Mouse (Mus musculus) kidney, embryonic 15.5 days (tissue): ENCODE results near the gene Catip. TPM values are rescaled to one million over a fixed set of nuclear protein-coding genes. Genes with fewer than 3 reads are reported as not detected.

Source experiments
- ATAC-seq: fragments of 200-750 bp; cut with Nextera tagmentation; replicated peaks from 2 replicates; pipeline ENCODE4 v1.8.0; 2017; ENCODE audit warnings: moderate TSS enrichment; ENCODE audit not compliant: low FRiP score
- H3K27ac ChIP-seq: fragments of 300-500 bp; sonication (generic); 2 replicates; pipeline ENCODE4 v1.5.1; 2015; ENCODE audit warnings: mild to moderate bottlenecking, inconsistent platforms
- H3K27me3 ChIP-seq: fragments of 300-500 bp; sonication (generic); 2 replicates; pipeline ENCODE4 v1.6.1; 2015; ENCODE audit warnings: inconsistent platforms
- H3K36me3 ChIP-seq: fragments of 300-500 bp; sonication (generic); 2 replicates; pipeline ENCODE4 v1.6.1; 2015; ENCODE audit warnings: inconsistent platforms
- H3K4me1 ChIP-seq: fragments of 300-500 bp; sonication (generic); 2 replicates; pipeline ENCODE4 v1.6.1; 2015; ENCODE audit warnings: inconsistent platforms
- H3K4me2 ChIP-seq: fragments of 300-500 bp; sonication (generic); 2 replicates; pipeline ENCODE4 v1.6.1; 2015; ENCODE audit warnings: moderate library complexity, mild to moderate bottlenecking, inconsistent platforms
- H3K4me3 ChIP-seq: fragments of 300-500 bp; sonication (generic); replicated peaks from 2 replicates; pipeline ENCODE4 v1.5.1; 2015; ENCODE audit warnings: mild to moderate bottlenecking, inconsistent platforms
- H3K9ac ChIP-seq: fragments of 300-500 bp; sonication (generic); 2 replicates; pipeline ENCODE4 v1.6.1; 2015; ENCODE audit warnings: mild to moderate bottlenecking, inconsistent platforms
- H3K9me3 ChIP-seq: fragments of 300-500 bp; sonication (generic); replicated peaks from 2 replicates; pipeline ENCODE4 v1.6.1; 2016; ENCODE audit warnings: inconsistent platforms
- WGBS: fragments of 180-500 bp; shearing (Covaris S2); methylation state at CpG from one replicate; pipeline ENCODE4 v1.1.7; 2015; ENCODE audit warnings: mixed read lengths; 5-methylcytosine and 5-hydroxymethylcytosine counted together
- polyA plus RNA-seq: library from polyadenylated mRNA; unstranded; fragments of >200 nt; fragmentation: Nextera tagmentation; extraction: Ambion mirVana; gene quantifications from 2 replicates; pipeline ENCODE4 v1.2.1, GENCODE M21; 2015

Gene Catip
- polyA plus RNA-seq, 1 experiment from 2014 or later = 0.82 TPM

- H3K4me1 ChIP-seq = no peaks in the 10 kb centered on the region
- H3K4me3 ChIP-seq = no peak overlapping the region
- WGBS = 92% methylated on average over 13 of the region's 13 CpGs
- H3K9ac ChIP-seq = no peak overlapping the region
- no peak for ATAC-seq
- peaks cover 31% of the 10 kb centered on the region for H3K36me3 ChIP-seq
- no peak overlapping the region for H3K4me2 ChIP-seq
- H3K27me3 ChIP-seq = no peaks in the 10 kb centered on the region
- no peaks in the 10 kb centered on the region for H3K9me3 ChIP-seq
- no peak overlapping the region for H3K27ac ChIP-seq
These were observed 10.6 kb upstream of the Catip start for GRCm38 (mm10) chr1:74351185-74351769.

- no peaks in the 10 kb centered on the region for H3K9me3 ChIP-seq
- H3K27ac ChIP-seq = no peak overlapping the region
- H3K27me3 ChIP-seq = no peaks in the 10 kb centered on the region
- H3K9ac ChIP-seq = no peak overlapping the region
- H3K4me1 ChIP-seq = no peaks in the 10 kb centered on the region
- ATAC-seq = no peak
- peaks cover 31% of the 10 kb centered on the region for H3K36me3 ChIP-seq
- no peak overlapping the region for H3K4me3 ChIP-seq
- 73% methylated on average over 5 of the region's 5 CpGs for WGBS
- H3K4me2 ChIP-seq = no peak overlapping the region
These were observed 9.3 kb upstream of the Catip start for GRCm38 (mm10) chr1:74352532-74353096.

- no peaks in the 10 kb centered on the region for H3K27me3 ChIP-seq
- no peaks in the 10 kb centered on the region for H3K4me1 ChIP-seq
- no peak overlapping the region for H3K9ac ChIP-seq
- H3K27ac ChIP-seq = no peak overlapping the region
- H3K9me3 ChIP-seq = no peaks in the 10 kb centered on the region
- no peak overlapping the region for H3K4me2 ChIP-seq
- peaks cover 30% of the 10 kb centered on the region for H3K36me3 ChIP-seq
- WGBS = 91% methylated on average over 9 of the region's 9 CpGs
- ATAC-seq = no peak
- H3K4me3 ChIP-seq = no peak overlapping the region
These were observed 8.3 kb upstream of the Catip start for GRCm38 (mm10) chr1:74353453-74354229.

- H3K27ac ChIP-seq = no peak overlapping the region
- no peak overlapping the region for H3K4me3 ChIP-seq
- H3K4me1 ChIP-seq = peaks cover 7% of the 10 kb centered on the region
- H3K9me3 ChIP-seq = no peaks in the 10 kb centered on the region
- H3K9ac ChIP-seq = no peak overlapping the region
- no peak for ATAC-seq
- H3K36me3 ChIP-seq = peaks cover 4% of the 10 kb centered on the region; the same call in 1 of the 2 replicates
- H3K4me2 ChIP-seq = no peak overlapping the region
- H3K27me3 ChIP-seq = no peaks in the 10 kb centered on the region
These were observed 4.4 kb upstream of the Catip start for GRCm38 (mm10) chr1:74357531-74357930.

GRCm38 (mm10) chr1:74359952-74360517, 1.9 kb upstream of the Catip start:
- H3K4me2 ChIP-seq = no peak overlapping the region
- no peak overlapping the region for H3K4me3 ChIP-seq
- H3K27me3 ChIP-seq = no peaks in the 10 kb centered on the region
- H3K4me1 ChIP-seq = peaks cover 16% of the 10 kb centered on the region
- H3K27ac ChIP-seq = no peak overlapping the region
- 86% methylated on average over 5 of the region's 5 CpGs for WGBS
- H3K9me3 ChIP-seq = no peaks in the 10 kb centered on the region
- no peak overlapping the region for H3K9ac ChIP-seq
- H3K36me3 ChIP-seq = no peaks in the 10 kb centered on the region
- ATAC-seq = no peak

GRCm38 (mm10) chr1:74362325-74363229, 669 bp downstream of the Catip start:
- H3K4me1 ChIP-seq = peaks cover 16% of the 10 kb centered on the region
- no peaks in the 10 kb centered on the region for H3K9me3 ChIP-seq
- no peaks in the 10 kb centered on the region for H3K36me3 ChIP-seq
- no peak overlapping the region for H3K9ac ChIP-seq
- H3K27me3 ChIP-seq = no peaks in the 10 kb centered on the region
- no peak; the same call in 1 of the 2 replicates for ATAC-seq
- H3K4me3 ChIP-seq = no peak overlapping the region
- no peak overlapping the region for H3K27ac ChIP-seq
- H3K4me2 ChIP-seq = peak overlapping the region; percentile 21; the same call in 1 of the 2 replicates
- WGBS = 57% methylated on average over 17 of the region's 17 CpGs

GRCm38 (mm10) chr1:74363437-74363836, 1.5 kb downstream of the Catip start:
- H3K27ac ChIP-seq = no peak overlapping the region
- H3K9ac ChIP-seq = no peak overlapping the region
- H3K4me2 ChIP-seq = no peak overlapping the region
- no peaks in the 10 kb centered on the region for H3K9me3 ChIP-seq
- no peak overlapping the region for H3K4me3 ChIP-seq
- ATAC-seq = no peak
- H3K36me3 ChIP-seq = no peaks in the 10 kb centered on the region
- H3K4me1 ChIP-seq = peaks cover 25% of the 10 kb centered on the region
- WGBS = 56% methylated on average over 5 of the region's 5 CpGs
- H3K27me3 ChIP-seq = no peaks in the 10 kb centered on the region

GRCm38 (mm10) chr1:74364270-74364669, 2.4 kb downstream of the Catip start:
- peaks cover 26% of the 10 kb centered on the region for H3K4me1 ChIP-seq
- H3K9me3 ChIP-seq = no peaks in the 10 kb centered on the region
- ATAC-seq = no peak
- no peak overlapping the region for H3K4me2 ChIP-seq
- no peak overlapping the region for H3K4me3 ChIP-seq
- H3K9ac ChIP-seq = no peak overlapping the region
- WGBS = 58% methylated on average over 8 of the region's 8 CpGs
- no peaks in the 10 kb centered on the region for H3K36me3 ChIP-seq
- no peaks in the 10 kb centered on the region for H3K27me3 ChIP-seq
- no peak overlapping the region for H3K27ac ChIP-seq

GRCm38 (mm10) chr1:74367886-74368645, 6.2 kb downstream of the Catip start:
- Histone ChIP-seq H3K9me3 (no peaks in the 10 kb centered on the region), H3K27me3 (no peaks in the 10 kb centered on the region), H3K4me1 (peaks cover 14% of the 10 kb centered on the region), H3K9ac (peak overlapping the region; percentile 36), H3K27ac (no peak overlapping the region), H3K36me3 (no peaks in the 10 kb centered on the region), H3K4me3 (peak overlapping the region; percentile 34), H3K4me2 (peak overlapping the region; percentile 65)
- peak; percentile 83 for ATAC-seq
- 16% methylated on average over 34 of the region's 34 CpGs for WGBS

- Histone ChIP-seq H3K4me3 (no peak overlapping the region), H3K27me3 (no peaks in the 10 kb centered on the region), H3K9ac (no peak overlapping the region), H3K27ac (no peak overlapping the region), H3K9me3 (no peaks in the 10 kb centered on the region), H3K4me1 (peaks cover 10% of the 10 kb centered on the region), H3K4me2 (no peak overlapping the region), H3K36me3 (no peaks in the 10 kb centered on the region)
- ATAC-seq = no peak
- WGBS = 39% methylated on average over 4 of the region's 4 CpGs
These were observed 8.1 kb downstream of the Catip start for GRCm38 (mm10) chr1:74370040-74370439.

GRCm38 (mm10) chr1:74373372-74373771, 11.5 kb downstream of the Catip start:
- 74% methylated on average over 4 of the region's 4 CpGs for WGBS
- Histone ChIP-seq H3K27ac (no peak overlapping the region), H3K4me2 (no peak overlapping the region), H3K9me3 (no peaks in the 10 kb centered on the region), H3K9ac (no peak overlapping the region), H3K27me3 (no peaks in the 10 kb centered on the region), H3K4me3 (no peak overlapping the region), H3K36me3 (no peaks in the 10 kb centered on the region), H3K4me1 (peaks cover 7% of the 10 kb centered on the region)
- ATAC-seq = no peak
